Mouse (Mus musculus): ENCODE measurements around the gene Gng3.
A peak's percentile ranks its signal among the peaks of the same experiment; 100 is the strongest.
"Not testable (repeated sequence)": the region's sequence is repeated elsewhere in the genome, so short reads cannot be mapped to it uniquely, and the experiment has no call there.

Gng3 gene

GRCm38 (mm10) chr19:8844371-8845129, 5.6 kb upstream of the Gng3 start:
- peak; percentile 47 for DNase-seq (ENCODE audit: low spot score)

- DNase-seq (ENCODE audit: low spot score) = no peak
Observed at GRCm38 (mm10) chr19:8842961-8843360, 4.0 kb upstream of the Gng3 start.

GRCm38 (mm10) chr19:8841012-8841411, 2.0 kb upstream of the Gng3 start:
- no peak for DNase-seq (ENCODE audit: low spot score)

- peak; percentile 64 for DNase-seq (ENCODE audit: low spot score)
Observed at GRCm38 (mm10) chr19:8839908-8840791, 1.2 kb upstream of the Gng3 start.

- DNase-seq (ENCODE audit: low spot score) = peak; percentile 54
Observed at GRCm38 (mm10) chr19:8838041-8838730, 808 bp downstream of the Gng3 start.

- DNase-seq (ENCODE audit: low spot score) = peak; percentile 85
Observed at GRCm38 (mm10) chr19:8837251-8837791, 1.7 kb downstream of the Gng3 start, which contains the start of gene Bscl2. Gene Bscl2, plus strand, starts transcription at chr19:8837467.

- DNase-seq (ENCODE audit: low spot score) = not testable (repeated sequence)
Observed at GRCm38 (mm10) chr19:8836327-8836726, 2.7 kb downstream of the Gng3 start.

GRCm38 (mm10) chr19:8832971-8833370, 6.0 kb downstream of the Gng3 start:
- no peak for DNase-seq (ENCODE audit: low spot score)

GRCm38 (mm10) chr19:8831262-8831661, 7.7 kb downstream of the Gng3 start:
- no peak for DNase-seq (ENCODE audit: low spot score)

- no peak for DNase-seq (ENCODE audit: low spot score)
Observed at GRCm38 (mm10) chr19:8830664-8831063, 8.3 kb downstream of the Gng3 start.

GRCm38 (mm10) chr19:8829660-8830059, 9.3 kb downstream of the Gng3 start, which contains the start of gene AC129217.1:
Gene AC129217.1, plus strand, starts transcription at chr19:8829773.
- no peak for DNase-seq (ENCODE audit: low spot score)

- DNase-seq (ENCODE audit: low spot score) = no peak
Observed at GRCm38 (mm10) chr19:8822696-8823095, 16.3 kb downstream of the Gng3 start.

GRCm38 (mm10) chr19:8821146-8821545, 17.8 kb downstream of the Gng3 start:
- no peak for DNase-seq (ENCODE audit: low spot score)

- no peak for DNase-seq (ENCODE audit: low spot score)
Observed at GRCm38 (mm10) chr19:8820424-8820956, 18.5 kb downstream of the Gng3 start.

GRCm38 (mm10) chr19:8819596-8820423, 19.2 kb downstream of the Gng3 start, which contains the start of gene Hnrnpul2:
Gene Hnrnpul2, plus strand, starts transcription at chr19:8820010.
- peak; percentile 99 for DNase-seq (ENCODE audit: low spot score)

- peak; percentile 97 for DNase-seq (ENCODE audit: low spot score)
Observed at GRCm38 (mm10) chr19:8818801-8819595, 20.0 kb downstream of the Gng3 start, which contains the start of gene Ttc9c. Gene Ttc9c, minus strand, starts transcription at chr19:8819333.

- no peak for DNase-seq (ENCODE audit: low spot score)
Observed at GRCm38 (mm10) chr19:8818301-8818798, 20.6 kb downstream of the Gng3 start.

- no peak for DNase-seq (ENCODE audit: low spot score)
Observed at GRCm38 (mm10) chr19:8817001-8817400, 22.0 kb downstream of the Gng3 start.

GRCm38 (mm10) chr19:8815812-8816211, 23.2 kb downstream of the Gng3 start:
- no peak for DNase-seq (ENCODE audit: low spot score)

GRCm38 (mm10) chr19:8806810-8807209, 32.2 kb downstream of the Gng3 start:
- DNase-seq (ENCODE audit: low spot score) = no peak
